Mouse (Mus musculus) neural tube, embryonic 10.5 days (tissue): ENCODE measurements around the gene Iqcf4.
"Not testable (repeated sequence)": the region's sequence is repeated elsewhere in the genome, so short reads cannot be mapped to it uniquely, and the experiment has no call there.

Experiments
- DNase-seq: peaks from one replicate; pipeline ENCODE4 v3.0.0-alpha.2; 2017; ENCODE audit warnings: low spot score; ENCODE audit errors: extremely low spot score

Gene Iqcf4

DNA sequence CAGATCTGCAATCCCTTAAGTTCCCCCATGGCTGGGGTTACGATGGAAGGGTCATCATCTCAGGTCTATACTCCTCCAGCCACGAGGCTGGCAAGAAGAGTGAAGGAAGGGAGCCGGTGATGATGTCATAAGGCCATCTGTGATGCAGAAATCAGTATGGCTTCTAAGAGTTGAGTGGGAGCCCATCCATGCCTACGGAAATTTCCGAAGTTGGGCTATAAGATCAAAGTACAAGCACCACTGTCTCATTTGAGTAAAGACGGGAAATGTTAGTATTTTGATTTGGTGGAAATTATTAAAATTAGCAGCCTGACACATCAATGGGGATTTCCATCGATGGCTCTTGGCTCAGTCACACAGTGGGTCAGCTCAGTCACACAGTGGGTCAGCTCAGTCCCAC lies at the start of gene Iqcf4:
TSS of gene Iqcf4 (minus strand) at position 101 of the 400 bp plus-strand sequence.
- no peak for DNase-seq

DNA sequence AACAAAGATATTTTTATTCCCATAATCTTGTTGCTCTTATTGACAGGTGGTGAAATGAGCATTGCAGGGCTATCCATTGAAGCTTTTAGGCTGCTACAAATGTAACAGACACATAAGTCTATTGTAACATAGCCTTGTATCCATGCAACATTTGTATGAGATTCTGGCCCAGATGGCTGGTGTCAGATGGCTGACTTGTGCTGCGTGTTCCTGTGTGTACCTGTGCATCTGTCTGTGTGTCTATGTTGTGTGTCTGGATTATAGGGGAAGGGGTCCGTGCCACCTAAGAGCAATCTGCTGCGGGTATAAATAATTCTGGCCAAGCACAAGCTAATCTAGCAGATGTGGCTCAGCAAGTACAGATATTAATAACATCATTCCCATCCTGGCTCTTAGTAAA lies 46.7 kb upstream of the Iqcf4 start:
- DNase-seq: no peak

DNA sequence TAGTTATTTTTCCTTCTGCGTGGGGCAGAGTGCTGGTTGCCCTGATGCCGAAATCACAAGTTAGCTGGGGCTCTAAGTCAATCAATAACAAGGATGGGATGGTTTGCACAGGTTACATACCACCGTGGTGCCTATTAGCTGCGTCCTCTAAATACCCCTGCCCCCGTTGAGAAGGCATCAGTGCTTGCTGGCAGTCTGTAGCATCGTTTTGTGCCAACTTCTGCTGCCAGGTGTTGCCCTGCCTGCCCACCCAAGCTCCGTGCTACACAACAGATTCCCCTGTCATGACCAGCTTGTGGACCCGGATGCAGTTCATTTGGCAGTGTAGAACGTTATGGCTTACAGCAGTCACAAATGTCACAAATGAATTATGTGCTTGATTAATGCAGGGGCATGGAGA lies 45.5 kb upstream of the Iqcf4 start:
- no peak for DNase-seq

DNA sequence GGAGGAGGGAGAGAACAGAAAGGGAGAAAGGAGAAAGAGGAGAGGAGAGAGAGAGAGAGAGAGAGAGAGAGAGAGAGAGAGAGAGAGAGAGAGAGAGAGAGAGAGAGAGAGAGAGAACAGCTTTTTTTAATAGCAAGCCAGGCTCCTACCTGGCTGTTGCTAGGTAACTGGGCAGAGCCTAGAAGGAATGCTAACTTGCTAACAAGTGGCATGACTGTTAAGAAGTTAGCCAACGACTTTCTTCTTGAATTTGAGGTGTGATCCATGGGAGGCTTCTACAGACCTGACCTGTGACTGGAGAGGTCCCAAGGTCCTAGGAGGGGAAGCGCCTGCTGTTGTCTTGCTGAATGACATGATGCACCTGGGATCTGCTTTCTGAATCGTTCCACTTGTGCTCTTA lies 43.8 kb upstream of the Iqcf4 start:
- no peak for DNase-seq

DNA sequence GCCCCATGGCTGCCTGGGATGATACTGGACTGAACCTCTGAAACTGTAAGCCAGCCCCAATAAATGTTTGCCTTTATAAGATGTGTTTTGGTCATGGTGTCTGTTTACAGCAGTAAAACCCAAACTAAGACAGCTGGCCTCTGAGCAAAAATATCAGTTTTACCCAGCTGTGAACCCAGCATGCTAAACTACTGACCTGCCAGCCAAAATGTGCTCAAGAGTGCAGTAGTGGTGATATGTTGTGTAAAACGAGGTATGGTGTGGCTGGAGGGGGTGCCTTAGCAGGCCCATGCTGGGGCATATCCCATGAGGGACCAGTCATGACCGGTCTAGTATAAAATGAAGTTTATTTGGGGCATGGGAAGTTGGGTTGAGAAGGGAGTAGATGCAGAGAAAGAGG lies 43.2 kb upstream of the Iqcf4 start:
- DNase-seq: no peak

DNA sequence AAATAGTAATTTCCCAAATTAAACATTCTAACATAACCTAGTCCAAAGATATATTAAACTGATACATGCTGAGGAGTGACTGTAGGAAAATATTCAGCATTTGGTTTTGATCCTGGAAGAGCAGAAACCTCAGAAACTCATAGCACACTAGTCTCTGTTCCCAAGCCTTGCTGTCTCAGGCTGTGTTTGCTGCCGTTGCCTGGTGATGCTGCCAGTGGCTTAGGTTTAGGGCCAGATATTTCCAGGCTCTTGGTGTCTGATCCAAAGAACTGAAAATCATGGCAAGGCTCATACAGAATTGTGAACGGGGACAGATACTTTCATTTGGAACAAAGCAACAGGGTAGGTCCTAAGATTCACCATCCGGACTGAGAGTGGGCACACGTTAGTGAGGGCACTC lies 39.9 kb upstream of the Iqcf4 start:
- no peak for DNase-seq

DNA sequence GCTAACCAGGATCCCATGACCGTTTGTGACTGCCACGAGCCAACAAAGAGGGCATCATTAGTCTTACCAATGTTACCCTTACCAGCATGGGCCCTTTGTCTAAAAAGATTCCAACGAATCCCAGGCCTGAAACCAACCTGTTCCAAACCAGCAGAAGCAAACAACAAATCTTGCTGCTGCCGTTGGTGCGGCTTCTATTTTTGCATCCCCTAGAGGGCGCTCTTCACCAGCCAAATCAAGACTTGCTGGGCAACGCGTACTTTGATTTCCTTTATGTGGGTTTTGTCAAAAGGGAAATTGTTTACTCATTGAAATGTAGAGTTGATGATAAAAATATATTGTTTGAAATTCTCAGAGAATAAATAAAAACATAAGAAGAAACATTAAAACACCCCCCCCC lies 29.8 kb upstream of the Iqcf4 start:
- DNase-seq: peak; percentile 43

DNA sequence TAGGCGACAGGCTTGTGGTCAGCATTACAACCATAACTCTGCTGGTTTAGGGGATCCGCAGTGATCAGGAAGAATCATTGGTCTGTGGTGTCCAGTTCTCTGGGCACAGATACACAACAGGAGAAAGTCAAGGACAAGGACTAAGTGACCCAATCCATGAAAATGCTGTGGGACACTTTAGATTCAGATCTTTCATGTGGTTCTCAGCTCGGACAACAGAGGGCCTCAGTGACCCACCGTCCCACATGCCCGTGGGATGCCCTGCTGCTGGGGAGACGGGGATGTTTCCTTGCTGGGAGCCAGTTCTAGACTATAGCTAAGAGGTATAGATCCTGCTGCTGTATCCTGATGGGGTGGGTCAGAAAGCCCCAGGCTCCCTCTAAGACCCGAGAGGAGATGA lies 27.7 kb upstream of the Iqcf4 start:
- no peak for DNase-seq

DNA sequence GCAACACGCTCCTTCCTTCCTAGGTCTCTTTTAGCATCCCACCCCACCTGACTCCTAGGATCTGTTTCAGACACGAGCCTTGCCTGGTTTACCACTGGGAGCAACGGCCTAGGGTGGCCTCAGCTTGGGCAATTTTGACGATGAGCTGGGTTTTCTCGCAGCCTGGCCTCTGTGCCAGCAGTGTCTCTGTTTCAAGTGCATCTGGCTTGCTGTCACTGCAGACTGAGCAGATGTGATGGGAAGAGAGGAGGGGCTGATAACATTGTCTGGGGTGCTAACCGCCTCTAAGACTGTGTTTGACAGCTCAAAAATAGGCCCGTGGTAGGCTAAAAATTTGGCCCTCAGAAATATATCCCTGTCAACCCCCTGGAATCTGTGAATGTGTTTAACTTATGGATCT lies 25.0 kb upstream of the Iqcf4 start:
- DNase-seq: no peak

DNA sequence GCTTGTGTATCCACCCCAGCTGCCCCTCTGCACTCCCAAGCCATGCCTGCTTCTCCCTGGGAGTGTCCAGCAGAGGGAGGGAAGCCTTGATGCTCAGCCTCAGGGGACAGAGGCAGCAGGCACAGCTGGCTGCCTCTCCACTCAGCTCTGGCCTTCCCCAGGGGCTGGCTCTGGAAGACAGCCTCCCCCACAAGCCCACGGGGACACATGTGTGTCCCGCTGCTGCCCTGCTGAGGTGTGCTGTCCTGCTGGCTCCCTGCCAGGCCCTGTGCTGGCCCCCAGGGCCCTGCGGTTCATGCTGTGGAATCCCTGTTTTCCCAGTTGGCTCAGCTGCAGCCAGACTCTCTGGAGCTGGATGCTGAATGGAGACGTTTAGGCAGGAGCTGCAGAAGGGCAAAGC lies 24.6 kb upstream of the Iqcf4 start:
- not testable (repeated sequence) for DNase-seq

DNA sequence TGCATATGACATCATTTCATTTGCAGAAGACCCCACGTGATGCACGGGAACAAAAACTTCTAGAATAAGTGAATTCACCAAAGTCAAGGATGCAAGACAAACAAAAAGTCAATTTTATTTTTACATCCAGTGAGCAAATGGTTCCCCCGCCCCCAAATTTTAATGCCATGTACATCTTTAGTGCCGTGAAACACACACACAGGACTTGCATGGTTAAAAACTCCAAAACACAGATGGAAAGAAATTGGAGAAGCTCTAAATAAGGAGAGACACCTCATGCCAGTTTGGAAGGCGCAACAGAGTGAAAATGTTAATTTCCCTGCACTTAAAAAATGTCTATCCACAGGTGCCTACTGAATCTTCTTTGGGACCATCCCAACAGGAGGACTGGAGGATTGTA lies 21.4 kb upstream of the Iqcf4 start:
- no peak for DNase-seq

DNA sequence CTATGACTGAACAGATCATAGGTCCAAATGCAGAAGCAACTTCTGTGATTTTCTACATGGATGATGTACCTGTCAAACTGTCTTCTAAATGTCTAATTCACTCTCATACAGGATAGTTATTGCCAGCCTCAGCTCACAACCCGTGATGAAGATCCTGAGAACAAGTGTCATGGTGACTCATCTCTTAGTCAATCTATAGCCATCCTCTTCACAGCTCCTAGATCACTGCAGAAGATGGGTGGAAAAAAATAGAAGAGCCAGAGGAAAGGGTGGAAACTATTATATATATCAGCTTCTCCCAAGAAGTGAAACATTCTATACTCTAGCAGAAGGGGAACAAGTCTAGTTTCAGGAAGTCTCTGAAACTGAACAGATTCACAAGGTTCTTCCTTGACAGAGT lies 11.8 kb upstream of the Iqcf4 start:
- DNase-seq: no peak

DNA sequence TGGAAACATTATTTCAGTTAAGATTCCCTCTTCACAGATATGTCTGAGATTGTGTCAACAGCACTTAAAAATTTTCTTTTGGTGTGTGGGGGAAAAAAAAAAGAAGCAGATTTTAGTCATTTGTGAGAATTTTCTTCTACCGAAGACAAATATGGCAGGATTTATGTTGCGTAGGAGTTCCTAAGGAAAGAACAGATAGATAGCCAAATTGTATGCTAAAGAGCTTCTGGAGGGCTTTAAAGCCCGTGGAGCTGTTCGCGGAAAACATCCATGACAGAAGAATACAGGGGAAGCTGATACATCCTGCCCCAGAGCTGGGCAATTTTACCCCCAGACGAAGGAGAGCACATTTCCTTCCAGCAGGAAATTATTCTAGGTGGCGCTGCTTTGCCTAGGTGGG lies 9.2 kb upstream of the Iqcf4 start:
- no peak for DNase-seq

DNA sequence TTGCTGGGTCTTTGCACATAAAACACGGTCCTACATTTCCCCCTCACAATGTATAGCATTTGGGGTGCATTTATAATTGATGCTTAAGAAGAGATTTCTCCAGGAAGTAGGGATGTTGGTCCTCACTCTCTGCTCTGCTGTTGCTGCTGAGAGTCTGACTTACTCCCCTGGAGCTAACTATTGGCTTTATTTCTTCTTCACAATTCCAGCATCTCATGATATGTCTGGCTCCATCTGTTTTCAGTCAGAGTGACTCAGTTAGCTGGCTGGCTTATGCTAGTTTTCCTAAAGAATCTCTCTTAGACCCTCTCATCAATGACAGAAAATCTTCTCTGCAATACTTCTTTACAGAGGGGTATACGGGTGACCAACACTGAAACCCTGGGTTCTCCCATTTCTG lies 5.3 kb upstream of the Iqcf4 start:
- DNase-seq: no peak

DNA sequence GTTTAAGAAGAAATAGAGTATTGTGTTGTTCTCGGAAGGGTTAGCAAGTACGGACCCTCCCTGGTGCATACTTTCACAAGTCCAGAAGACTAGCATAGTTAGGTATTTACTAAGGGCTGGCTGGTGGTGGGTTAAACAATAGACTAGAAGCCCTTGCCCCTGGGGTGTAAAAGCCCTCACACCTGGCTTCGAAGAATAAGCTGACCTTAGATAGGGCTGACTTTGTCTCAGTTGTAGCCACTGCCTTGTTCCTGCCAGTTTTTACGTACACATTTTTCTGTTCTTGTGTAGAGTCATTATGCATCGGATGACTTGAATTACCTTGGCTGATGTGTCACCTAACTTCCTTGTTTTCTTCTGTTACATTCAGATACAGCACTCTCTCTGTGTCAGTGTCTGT lies 2.6 kb upstream of the Iqcf4 start:
- DNase-seq: no peak

DNA sequence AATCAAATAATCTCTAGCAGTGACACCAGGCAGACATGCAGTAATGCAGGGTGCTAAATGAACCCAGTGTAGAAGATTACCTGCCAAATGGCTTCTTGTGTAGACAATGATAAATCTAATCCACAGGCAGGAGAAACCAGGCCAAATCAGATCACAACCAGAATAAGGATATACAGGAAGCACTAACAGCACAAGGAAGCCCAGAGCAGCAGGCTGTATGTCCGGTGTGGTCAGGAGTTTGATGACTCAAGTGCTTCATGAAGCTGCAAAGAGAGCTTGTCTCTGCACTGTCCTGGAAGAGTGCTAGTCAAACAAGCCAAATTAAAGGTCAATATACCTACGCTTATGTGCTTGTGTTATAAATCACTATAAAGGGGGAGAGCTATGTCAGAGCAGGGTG lies 1.4 kb upstream of the Iqcf4 start:
- DNase-seq: no peak

DNA sequence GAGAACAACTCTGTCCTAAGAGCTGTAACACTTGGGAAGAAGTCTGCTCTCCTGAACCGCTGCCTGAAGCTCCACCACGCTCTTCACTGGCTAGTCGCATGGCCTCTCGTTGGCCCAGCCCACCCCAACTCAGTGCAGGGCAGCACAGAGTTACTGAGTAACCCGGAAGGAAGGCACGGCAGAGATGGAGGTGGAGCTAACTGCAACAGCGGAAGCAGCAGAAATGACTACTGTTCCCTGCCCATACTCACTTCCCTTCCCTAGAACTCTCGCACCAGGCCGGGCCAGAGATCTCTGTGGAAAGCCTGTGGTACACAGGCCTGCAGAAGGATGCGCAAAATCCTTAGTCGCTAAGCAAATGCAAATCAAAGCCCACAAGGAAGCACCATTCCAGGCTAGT lies 4.4 kb downstream of the Iqcf4 start:
- no peak for DNase-seq

DNA sequence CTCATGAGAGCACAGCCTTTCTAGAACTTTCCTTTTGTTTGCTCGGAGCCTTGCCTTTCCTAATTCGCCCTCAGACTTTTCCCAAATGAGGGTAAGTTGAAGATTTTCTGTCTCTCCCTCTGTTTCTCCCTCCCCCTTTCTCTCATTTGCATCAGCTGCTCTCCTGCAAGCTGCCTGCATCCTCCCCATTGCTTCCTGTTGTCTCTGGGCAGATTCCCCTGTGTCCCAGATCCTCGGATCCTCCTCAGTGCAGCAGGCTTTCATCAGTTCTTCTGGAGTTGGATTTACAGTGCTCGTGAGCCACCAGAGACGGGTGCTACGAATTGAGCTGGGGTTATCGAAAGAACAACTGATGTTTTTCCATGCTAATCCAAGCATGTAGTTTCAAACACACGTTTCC lies 6.8 kb downstream of the Iqcf4 start:
- DNase-seq: no peak

DNA sequence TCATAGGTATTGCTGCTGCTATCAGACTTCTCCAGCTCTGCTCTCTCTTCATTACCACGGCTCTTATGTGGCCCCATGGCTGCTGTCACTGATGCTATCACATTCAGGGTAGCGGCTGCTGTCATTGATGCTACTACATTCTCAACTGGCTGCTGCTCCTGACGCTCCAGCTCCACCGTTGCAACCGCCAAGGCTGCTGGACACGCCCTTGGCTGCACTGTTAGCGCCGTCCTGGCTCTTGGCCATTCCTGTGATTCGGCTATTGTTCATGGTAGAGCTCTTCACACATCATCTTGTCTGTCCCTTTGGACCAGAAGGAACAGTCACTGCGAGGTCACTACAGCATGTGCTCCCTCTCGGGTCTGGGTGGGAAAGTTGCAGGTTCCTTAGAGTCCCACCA lies 8.5 kb downstream of the Iqcf4 start:
- no peak for DNase-seq

DNA sequence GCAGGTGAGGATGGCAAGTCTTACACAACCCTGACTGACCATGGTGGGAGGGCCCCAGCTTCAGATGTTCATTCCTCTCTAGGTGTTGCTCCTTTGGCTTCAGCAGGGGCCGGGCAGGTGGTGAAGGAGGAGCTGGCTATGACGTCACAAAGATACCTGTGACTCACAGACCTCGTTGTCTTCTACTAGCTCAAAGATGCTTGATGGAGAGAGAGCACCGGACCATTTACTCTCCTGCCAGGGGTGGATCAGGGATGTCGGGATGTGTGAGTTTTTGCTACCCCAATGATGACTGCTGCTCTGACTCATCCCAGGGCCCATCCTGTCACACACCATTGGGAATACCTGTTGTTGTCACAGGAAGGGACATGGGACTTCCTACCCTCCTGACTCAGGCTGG lies 9.3 kb downstream of the Iqcf4 start, which contains the start of gene Iqcf3:
TSS of gene Iqcf3 (minus strand) at position 101 of the 400 bp plus-strand sequence.
- no peak for DNase-seq

DNA sequence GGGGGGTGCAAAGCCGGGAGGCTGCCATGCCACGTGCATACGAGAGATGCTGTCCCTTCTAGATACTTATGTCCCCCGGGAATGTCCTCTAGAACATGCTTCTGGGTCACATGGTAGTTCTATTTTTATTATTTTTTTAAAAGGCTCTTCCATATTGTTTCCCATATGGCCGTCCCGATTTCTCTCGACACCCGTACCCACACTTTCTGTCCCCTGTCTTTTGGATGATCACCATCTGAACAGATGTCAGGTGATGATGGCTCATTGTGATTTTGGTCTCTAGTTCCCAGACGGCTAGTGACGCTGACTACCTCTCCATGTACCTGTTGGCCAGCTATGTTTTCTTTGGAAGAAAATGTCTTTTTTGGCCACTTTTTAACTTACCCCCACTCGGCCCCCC lies 35.8 kb downstream of the Iqcf4 start:
- DNase-seq: no peak

DNA sequence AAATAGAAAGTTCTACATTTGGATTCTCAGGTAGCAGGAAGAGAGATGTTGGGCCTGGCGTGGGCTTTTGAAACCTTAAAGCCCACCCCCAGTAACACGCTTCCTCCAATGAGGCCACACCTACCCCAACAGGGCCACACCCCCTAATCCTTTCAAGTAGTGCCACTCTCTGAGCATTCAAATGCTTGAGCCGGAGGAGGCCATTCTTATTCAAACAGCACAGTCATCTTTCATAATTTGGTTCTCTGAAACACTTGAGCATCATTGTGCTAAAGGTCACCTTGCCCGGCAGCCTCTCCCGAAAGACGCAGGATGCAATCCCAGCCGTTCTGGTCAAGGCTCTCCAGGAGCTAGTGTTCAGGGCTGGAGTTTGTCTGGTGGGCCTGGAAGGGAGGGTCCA lies 36.5 kb downstream of the Iqcf4 start:
- no peak for DNase-seq

DNA sequence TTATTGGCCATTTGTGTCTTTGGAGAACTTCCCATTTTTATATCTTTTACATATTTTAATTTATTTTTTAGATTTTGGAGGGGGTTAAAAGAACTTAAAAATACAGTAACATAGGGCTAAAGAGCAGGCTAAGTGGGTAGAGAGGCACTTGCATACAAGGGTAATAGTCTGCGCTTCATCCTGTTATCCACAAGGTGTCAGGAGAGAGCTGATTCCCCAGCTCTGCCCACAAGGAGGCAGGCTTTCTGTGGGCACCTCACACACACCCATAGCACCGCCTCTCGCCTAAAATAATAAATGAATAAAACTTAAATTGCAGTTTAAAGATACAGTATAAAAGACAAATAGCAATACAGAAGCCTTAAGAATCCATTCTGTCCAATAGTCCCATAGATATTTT lies 39.0 kb downstream of the Iqcf4 start:
- peak; percentile 22 for DNase-seq

DNA sequence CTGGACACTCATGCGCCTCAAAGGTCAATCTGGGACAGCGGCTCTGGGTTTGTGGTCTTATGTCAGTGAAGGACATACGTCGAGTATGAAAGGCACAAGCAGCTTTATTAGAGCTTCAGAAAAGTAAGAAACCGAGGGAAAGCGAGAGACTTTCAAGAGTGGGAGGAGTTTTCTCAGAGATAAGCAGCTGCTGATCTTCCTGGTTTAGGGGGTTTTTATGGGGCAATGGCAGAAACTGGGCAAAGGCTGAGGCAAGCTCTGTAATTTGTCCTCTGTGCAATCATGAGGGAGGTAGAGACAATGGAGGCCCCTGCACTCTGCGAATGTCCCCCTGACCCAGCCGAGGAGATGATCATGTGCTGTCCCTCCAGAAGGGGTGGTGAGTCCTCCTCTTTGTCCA lies 50.9 kb downstream of the Iqcf4 start:
- DNase-seq: no peak

DNA sequence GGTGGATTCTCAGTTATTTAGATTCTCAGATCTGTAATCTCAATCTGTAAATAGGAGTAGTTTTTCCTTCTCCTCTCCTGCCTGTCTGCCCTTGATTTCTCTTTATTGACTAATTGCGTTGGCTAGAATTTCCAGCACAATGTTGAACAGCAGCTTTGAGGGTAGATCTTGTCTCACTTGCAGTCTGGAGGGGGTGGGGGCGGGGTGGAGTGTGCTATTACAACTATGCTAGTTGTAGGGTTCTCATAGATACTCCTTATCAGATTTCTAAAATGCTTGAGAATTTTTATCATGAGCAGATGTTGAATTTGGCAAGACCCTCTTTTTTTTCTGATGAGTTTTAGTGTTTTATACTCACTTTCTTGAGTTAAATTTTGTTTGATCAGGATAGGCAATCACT lies 51.4 kb downstream of the Iqcf4 start:
- DNase-seq: no peak
